Mouse (Mus musculus) limb, embryonic 12.5 days (tissue): ENCODE measurements around the gene Grn. TPM values are rescaled to one million over a fixed set of nuclear protein-coding genes. Genes with fewer than 3 reads are reported as not detected.

Experiments
- ATAC-seq: fragments of 200-750 bp; cut with Nextera tagmentation; 2 replicates; pipeline ENCODE4 v1.8.0; 2017; ENCODE audit warnings: low read depth, moderate TSS enrichment; ENCODE audit not compliant: insufficient number of reproducible peaks, insufficient read depth, low FRiP score, low TSS enrichment
- H3K27ac ChIP-seq: fragments of 300-500 bp; sonication (generic); 2 replicates; pipeline ENCODE4 v1.5.1; 2016; ENCODE audit warnings: mild to moderate bottlenecking, moderate library complexity
- H3K27me3 ChIP-seq: fragments of 300-500 bp; sonication (generic); 2 replicates; pipeline ENCODE4 v1.6.1; 2016; ENCODE audit warnings: mild to moderate bottlenecking, moderate library complexity
- H3K36me3 ChIP-seq: fragments of 300-500 bp; sonication (generic); 2 replicates; pipeline ENCODE4 v1.6.1; 2016; ENCODE audit warnings: mild to moderate bottlenecking, moderate library complexity
- H3K4me1 ChIP-seq: fragments of 300-500 bp; sonication (generic); replicated peaks from 2 replicates; pipeline ENCODE4 v1.6.1; 2016
- H3K4me2 ChIP-seq: fragments of 300-500 bp; sonication (generic); 2 replicates; pipeline ENCODE4 v1.6.1; 2016; ENCODE audit warnings: mild to moderate bottlenecking, moderate library complexity
- H3K4me3 ChIP-seq: fragments of 300-500 bp; sonication (generic); replicated peaks from 2 replicates; pipeline ENCODE4 v1.5.1; 2016; ENCODE audit warnings: mild to moderate bottlenecking
- H3K9ac ChIP-seq: fragments of 300-500 bp; sonication (generic); replicated peaks from 2 replicates; pipeline ENCODE4 v1.6.1; 2016; ENCODE audit warnings: mild to moderate bottlenecking, moderate library complexity
- H3K9me3 ChIP-seq: fragments of 300-500 bp; sonication (generic); 2 replicates; pipeline ENCODE4 v1.6.1; 2016; ENCODE audit warnings: mild to moderate bottlenecking, moderate library complexity
- WGBS: fragments of 180-500 bp; shearing (Covaris S2); methylation state at CpG from one replicate; pipeline ENCODE4 v1.1.7; 2016; 5-methylcytosine and 5-hydroxymethylcytosine counted together
- polyA plus RNA-seq: library from polyadenylated mRNA; unstranded; fragments of >200 nt; fragmentation: Nextera tagmentation; extraction: Ambion mirVana; gene quantifications from 2 replicates; pipeline ENCODE4 v1.2.1, GENCODE M21; 2016

Grn gene
- polyA plus RNA-seq, 1 experiment from 2014 or later, result 101 TPM

DNA sequence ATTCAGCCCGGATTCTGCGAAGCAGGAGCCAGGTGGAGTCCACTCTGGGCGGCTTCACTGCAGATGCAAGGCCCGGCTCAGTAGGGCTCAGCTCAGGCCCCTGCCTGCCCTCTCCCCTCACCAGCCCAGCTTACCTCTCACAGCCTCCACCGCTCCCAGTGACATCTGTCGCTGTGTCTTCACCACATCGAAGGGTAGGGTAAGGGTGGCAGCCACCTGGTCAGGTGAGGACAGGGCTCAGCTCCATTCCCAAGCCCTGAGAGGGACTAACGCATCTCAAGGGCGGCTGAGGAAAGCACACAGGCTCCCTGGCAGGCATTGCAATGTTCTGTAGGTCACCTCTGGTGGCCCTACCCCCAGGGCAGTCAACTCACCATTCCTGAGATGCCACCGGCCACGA is 26.5 kb upstream of the Grn start:
- no peak for ATAC-seq
- H3K9me3 ChIP-seq, result no peaks in the 10 kb centered on the region
- H3K4me2 ChIP-seq, result no peak overlapping the region
- peaks cover 39% of the 10 kb centered on the region for H3K27me3 ChIP-seq
- 0 out of 2 replicates have a peak overlapping the region, but pooled peaks have one; percentile 31 for H3K9ac ChIP-seq
- no peak overlapping the region for H3K4me3 ChIP-seq
- peaks cover 24% of the 10 kb centered on the region for H3K4me1 ChIP-seq
- no peak overlapping the region for H3K27ac ChIP-seq
- peaks cover 37% of the 10 kb centered on the region for H3K36me3 ChIP-seq
- 92% methylated on average over 11 of the region's 11 CpGs for WGBS

DNA sequence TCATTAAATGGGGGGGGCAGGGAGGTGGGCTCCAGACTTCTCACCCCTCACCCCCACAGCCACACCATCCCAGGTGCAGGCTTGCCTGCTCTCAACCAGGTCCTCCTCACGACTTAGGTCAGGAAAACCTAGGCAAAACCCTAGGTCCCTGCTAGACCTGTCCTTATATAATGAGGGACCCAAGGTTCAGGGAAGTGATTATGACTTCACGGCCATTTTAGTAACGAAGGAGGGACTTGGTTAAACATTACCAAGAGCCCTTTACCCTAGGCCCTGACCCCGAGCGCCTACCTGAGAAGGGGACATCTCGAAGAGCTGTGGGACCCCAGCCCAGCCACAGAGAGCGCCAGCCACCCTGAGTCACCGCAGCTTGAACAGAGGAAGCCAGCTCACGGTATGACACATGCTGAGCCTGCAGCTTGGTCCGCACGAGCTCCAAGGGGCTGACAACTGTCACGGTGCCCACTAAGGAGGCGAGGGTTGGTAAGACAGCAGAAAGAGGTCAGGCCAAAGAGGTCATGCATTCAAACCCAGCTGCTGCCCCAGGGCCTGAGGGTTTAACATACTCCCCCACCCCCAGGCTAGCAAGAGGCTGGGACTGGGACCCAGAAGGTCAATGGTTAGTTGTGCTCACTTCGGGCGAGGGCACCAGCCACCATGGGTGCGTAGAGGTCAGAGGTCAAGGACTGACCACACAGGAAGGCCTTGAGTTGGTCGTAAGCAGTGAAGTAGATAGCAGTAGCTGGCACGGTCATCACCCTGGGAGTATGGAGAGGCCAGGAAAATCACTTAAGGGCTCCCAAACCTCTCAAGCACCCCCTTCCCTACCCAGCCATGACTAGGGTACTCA is 25.7 kb upstream of the Grn start:
- H3K4me1 ChIP-seq, result peaks cover 22% of the 10 kb centered on the region
- WGBS, result 86% methylated on average over 18 of the region's 18 CpGs
- H3K27me3 ChIP-seq, result peaks cover 32% of the 10 kb centered on the region
- H3K9me3 ChIP-seq, result no peaks in the 10 kb centered on the region
- ATAC-seq, result no peak
- no peak overlapping the region for H3K4me2 ChIP-seq
- no peak overlapping the region for H3K9ac ChIP-seq
- H3K36me3 ChIP-seq, result peaks cover 37% of the 10 kb centered on the region
- H3K27ac ChIP-seq, result no peak overlapping the region
- no peak overlapping the region for H3K4me3 ChIP-seq

DNA sequence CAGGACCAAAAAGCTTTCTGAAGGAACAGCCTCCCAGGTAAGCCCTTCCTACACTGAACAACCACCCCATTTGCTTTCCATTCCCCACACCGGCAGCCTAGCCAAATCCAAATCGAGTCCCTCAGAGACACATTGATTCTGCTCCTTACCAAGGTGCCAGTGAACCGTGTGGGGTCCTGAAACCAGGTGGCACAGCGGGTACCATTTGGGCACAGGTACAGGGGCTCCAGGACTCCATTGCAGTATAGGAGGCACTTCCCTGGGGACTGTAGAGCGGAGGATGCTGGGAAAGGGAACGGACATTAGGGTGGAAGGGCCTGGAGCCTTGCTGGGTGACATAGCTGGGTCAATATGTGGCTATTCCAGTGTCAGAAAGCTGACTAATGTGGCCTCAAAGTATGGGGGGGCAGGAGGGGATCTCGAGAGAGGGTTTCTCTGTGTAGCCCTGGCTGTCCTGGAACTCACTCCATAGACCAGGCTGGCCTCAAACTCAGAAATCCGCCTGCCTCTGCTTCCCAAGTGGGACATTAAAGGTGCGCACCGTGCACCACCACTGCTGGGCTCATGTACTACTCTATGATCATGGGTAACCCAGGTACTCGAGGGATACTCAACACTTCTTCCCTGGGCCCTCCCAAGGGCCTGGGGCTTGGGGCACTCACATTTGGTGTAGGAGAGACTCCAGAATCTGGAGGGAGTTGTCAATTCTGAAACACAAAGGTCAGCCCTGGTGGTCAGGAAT is 24.4 kb upstream of the Grn start:
- H3K9ac ChIP-seq, result peak overlapping the region; percentile 84; the same call in 1 of the 2 replicates
- peaks cover 14% of the 10 kb centered on the region for H3K4me1 ChIP-seq
- H3K27ac ChIP-seq, result no peak overlapping the region

DNA sequence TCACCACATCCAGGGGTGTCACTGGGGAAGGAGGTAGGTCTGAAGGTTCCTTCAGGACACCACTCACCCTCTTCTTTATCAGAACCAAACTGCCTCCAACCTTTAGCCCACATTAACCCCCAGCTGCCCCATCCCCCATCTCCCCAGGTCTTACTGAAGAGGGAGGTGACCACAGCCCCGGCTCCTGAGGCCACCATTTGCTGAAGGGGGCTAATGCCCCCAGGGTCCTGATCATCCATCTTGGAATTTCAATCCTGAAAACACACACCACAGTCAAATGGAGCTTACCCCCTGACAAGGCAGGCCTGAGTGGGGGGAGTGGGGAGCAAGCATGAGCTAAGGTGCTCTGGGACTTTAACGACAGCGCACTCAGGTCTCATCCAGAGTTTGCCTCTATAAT is 23.7 kb upstream of the Grn start:
- Histone ChIP-seq H3K27ac (peak overlapping the region; percentile 87), H3K4me3 (peak overlapping the region; percentile 79), H3K9me3 (no peaks in the 10 kb centered on the region), H3K4me1 (peaks cover 14% of the 10 kb centered on the region), H3K27me3 (peaks cover 12% of the 10 kb centered on the region), H3K36me3 (peaks cover 37% of the 10 kb centered on the region), H3K9ac (peak overlapping the region; percentile 84), H3K4me2 (peak overlapping the region; percentile 88)
- no peak for ATAC-seq
- 11% methylated on average over 3 of the region's 3 CpGs for WGBS

More for the DNA sequence above, 24.4 kb upstream of the Grn start:
- WGBS, result 85% methylated on average over 11 of the region's 11 CpGs
- peak overlapping the region; percentile 88 for H3K4me2 ChIP-seq
- H3K27me3 ChIP-seq, result peaks cover 18% of the 10 kb centered on the region
- H3K9me3 ChIP-seq, result no peaks in the 10 kb centered on the region
- no peak for ATAC-seq
- H3K36me3 ChIP-seq, result peaks cover 37% of the 10 kb centered on the region
- peak overlapping the region; percentile 79; the same call in 1 of the 2 replicates for H3K4me3 ChIP-seq

DNA sequence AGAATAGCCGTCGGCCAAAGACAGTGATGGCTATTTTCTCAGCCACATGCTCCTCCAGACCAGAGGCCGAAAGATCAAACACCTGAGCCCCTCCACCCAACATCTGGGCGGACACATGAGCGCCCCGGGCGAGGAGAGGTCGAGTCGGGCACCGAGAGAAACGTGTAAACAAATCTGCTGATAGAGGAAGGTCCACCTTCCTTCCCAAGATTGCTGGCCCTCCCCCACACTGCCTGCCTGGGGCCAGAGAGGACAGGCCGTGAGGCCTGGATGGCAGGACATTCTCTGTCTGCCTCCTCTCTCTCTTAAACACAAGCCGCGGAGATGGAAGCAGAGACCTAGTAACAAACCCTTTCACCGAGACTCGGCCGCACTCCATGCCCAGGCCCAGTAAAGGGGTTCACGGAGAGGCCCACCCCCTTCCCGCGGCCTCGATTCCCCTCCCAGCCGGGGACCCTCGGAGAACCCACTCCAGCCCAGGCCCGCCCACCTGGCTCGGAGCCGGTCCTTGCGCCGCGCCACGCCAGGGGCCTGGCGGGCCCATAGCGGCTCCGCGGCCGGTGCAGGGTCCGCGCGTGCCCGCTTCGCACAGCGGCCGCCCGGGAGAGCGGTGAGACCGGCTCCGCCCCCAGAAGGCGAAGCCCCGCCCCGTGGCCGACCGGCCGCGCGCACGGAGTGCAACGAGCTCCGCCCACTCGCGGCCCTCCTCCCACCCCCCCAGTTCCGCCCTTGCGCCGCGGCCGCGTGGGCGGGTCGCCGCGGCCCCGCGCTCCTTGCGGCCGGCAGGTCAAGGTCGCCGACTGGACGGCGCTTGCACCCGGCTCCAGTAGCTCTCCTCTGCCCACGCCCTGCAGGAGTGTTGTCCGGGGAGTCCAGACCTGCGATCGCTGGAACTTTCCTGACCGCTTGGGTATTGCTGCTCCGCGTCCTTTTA is 22.9 kb upstream of the Grn start:
- peaks cover 14% of the 10 kb centered on the region for H3K4me1 ChIP-seq
- H3K4me3 ChIP-seq, result peak overlapping the region; percentile 79
- H3K27me3 ChIP-seq, result peaks cover 4% of the 10 kb centered on the region
- H3K36me3 ChIP-seq, result peaks cover 32% of the 10 kb centered on the region
- H3K4me2 ChIP-seq, result peak overlapping the region; percentile 88
- peak; percentile 60 for ATAC-seq
- H3K9ac ChIP-seq, result peak overlapping the region; percentile 84
- peak overlapping the region; percentile 87 for H3K27ac ChIP-seq
- H3K9me3 ChIP-seq, result no peaks in the 10 kb centered on the region
- WGBS, result under 1% methylated on average over 80 of the region's 85 CpGs

DNA sequence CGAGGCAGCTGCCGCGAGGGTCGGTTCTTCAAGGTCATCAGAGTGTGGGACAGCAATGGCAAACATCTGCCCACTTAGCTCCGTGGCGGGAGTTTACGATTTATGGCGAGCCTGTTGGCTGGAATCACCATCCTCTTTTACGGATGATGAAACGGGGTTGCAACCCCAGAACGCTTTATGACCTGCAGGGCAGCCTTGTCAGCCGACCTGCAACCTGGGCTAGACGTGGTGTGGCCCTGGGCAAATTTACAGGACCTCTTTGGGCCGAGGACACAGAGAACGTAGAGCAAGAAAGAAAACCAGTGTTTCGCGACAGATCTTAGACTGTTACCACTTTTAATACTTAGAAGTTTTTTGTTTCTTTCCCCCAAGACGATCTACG is 22.3 kb upstream of the Grn start, which contains the start of gene Slc25a39:
TSS of gene Slc25a39 (minus strand) at position 113 of the 382 bp plus-strand sequence.
- WGBS, result 1% methylated on average over 19 of the region's 19 CpGs

DNA sequence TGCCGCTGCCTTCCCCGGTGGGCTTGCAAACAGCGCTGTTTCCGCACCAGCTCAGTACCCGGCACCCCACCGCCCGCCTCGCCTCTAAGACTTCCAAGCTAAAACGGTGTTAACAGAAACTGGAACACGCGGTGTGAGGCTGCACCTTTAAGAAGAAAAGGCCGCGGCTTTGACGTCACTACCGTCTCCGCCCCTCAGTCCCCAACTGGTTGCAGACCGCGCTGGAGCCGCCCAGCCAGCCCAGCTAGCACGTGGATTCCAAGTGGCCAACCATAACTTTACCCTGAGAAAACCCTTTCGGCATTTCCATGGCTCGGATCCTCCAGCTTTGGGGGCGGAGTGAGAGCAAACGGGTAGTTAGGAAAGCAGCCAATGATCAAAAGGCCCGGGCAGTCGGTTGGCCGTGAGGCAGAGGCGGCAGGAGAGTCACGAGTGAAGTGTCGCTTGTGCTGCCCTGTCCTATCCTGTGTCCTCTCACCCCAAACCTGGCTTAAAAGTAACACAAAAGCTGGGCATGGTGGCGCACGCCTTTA is 21.7 kb upstream of the Grn start:
- H3K4me2 ChIP-seq, result peak overlapping the region; percentile 88
- H3K9ac ChIP-seq, result peak overlapping the region; percentile 84
- no peaks in the 10 kb centered on the region for H3K9me3 ChIP-seq
- no peaks in the 10 kb centered on the region for H3K27me3 ChIP-seq
- WGBS, result under 1% methylated on average over 32 of the region's 32 CpGs
- H3K4me3 ChIP-seq, result peak overlapping the region; percentile 79
- peak overlapping the region; percentile 87 for H3K27ac ChIP-seq
- peaks cover 14% of the 10 kb centered on the region for H3K4me1 ChIP-seq
- H3K36me3 ChIP-seq, result peaks cover 20% of the 10 kb centered on the region
- peak; percentile 94 for ATAC-seq

More for the DNA sequence above, 22.3 kb upstream of the Grn start, which contains the start of gene Slc25a39:
- Histone ChIP-seq H3K9ac (peak within 1 kb of the TSS; percentile 84), H3K36me3 (peaks cover 26% of the 10 kb centered on the region), H3K27ac (peak within 1 kb of the TSS; percentile 87), H3K4me3 (peak within 1 kb of the TSS; percentile 79), H3K4me1 (peaks cover 14% of the 10 kb centered on the region), H3K4me2 (peak within 1 kb of the TSS; percentile 88), H3K9me3 (no peaks in the 10 kb centered on the region), H3K27me3 (no peaks in the 10 kb centered on the region; the same call in 1 of the 2 replicates)
- ATAC-seq, result no peak

DNA sequence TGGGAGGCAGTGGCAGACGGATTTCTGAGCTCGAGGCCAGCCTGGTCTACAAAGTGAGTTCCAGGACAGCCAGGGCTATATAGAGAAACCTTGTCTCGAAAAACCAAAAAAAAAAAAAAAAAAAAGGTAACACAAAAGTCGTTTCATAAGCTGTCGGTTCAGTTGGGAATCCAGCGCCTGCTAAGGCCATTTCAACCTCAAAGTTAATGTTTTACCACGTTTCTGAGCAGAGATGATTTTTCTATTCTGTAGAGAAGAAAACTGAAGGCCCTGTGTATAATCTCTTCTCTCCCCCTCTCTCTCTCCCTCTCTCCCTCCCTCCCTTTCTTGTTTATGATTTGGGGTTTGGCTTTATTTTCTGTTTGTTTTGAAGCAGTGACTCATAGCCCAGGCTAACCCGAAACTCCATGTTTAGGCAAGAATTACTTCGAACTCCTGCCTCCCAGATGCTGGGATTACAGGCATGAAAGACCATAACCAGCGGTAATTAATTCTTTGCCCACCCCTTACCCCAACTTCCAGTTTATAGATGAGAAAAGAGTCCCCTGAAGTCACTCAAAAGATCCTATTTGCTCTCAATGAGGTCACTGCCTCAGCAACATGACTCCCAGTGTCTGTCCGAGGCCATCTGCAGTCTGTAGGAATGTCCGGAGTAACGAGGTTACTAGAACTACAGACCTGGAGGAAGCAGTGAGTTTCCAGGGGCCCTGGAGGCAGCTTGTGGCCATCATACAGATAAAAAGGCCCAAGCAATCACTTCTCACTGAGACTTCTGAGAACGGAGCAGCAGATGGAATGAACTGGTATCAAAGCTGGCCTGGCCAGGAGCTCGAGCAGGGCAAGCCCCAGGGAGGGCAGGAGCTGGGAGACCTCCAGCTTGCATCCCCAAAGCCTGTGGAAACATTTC is 21.0 kb upstream of the Grn start:
- 36% methylated on average over 15 of the region's 15 CpGs for WGBS
- Histone ChIP-seq H3K4me2 (peak overlapping the region; percentile 88), H3K36me3 (peaks cover 12% of the 10 kb centered on the region), H3K4me3 (peak overlapping the region; percentile 79), H3K9ac (no peak overlapping the region), H3K27me3 (no peaks in the 10 kb centered on the region), H3K4me1 (peaks cover 14% of the 10 kb centered on the region), H3K27ac (peak overlapping the region; percentile 83; the same call in 1 of the 2 replicates), H3K9me3 (no peaks in the 10 kb centered on the region)
- ATAC-seq, result no peak

DNA sequence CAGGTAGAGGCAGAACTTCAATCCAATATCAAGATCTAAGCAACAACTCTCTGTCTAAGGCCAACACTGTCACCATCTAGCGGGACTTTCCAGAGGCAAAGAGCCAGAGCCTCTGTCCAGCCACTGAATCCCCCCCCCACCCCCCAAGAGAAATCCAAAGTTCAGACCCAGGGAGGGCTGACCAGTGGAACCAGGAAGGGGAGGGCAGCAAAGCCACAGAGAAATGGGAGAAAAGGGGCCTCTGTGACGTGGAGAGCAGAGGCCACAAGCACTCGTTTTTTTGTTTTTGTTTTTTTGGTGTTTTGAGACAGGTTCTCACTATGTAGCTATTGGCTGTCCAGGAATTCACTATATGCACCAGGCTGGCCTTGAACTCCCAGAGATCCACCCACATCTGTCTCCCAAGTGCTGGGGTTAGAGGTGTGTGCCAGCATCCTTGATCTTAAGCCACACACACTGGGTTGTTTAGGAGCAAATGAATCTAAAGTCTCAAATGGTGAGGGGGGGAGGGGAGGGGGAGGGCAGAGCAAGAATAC is 20.3 kb upstream of the Grn start:
- no peak overlapping the region for H3K4me3 ChIP-seq
- H3K9me3 ChIP-seq, result no peaks in the 10 kb centered on the region
- H3K36me3 ChIP-seq, result peaks cover 5% of the 10 kb centered on the region; the same call in 1 of the 2 replicates
- H3K27me3 ChIP-seq, result no peaks in the 10 kb centered on the region
- H3K27ac ChIP-seq, result no peak overlapping the region
- ATAC-seq, result no peak
- H3K4me1 ChIP-seq, result peaks cover 14% of the 10 kb centered on the region
- 85% methylated on average over 3 of the region's 3 CpGs for WGBS
- no peak overlapping the region for H3K9ac ChIP-seq
- H3K4me2 ChIP-seq, result no peak overlapping the region
